Mouse (Mus musculus): ENCODE data around the gene Acaa1a.

Acaa1a gene

DNA sequence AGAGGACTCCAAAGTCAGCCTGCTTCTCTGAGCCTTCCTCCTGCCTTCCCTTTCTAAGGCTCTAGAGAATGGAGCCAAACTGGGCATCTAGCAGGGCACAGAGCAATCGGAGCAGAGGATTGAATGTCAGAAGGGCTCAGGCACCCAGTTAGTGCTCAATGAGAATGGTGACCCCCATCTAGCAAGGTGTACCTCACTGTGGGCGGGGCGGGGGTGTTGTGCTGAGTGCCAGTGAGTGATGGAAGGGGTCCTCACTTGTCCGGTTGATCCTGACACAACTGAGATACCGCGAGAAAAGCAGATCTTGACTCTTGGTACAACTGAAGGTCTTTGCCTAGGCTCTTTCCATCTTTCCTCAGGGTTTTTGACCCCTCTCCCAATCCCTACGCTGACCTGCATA, 370 bp upstream of the Acaa1a start:
- no peak for DNase-seq (ENCODE audit: low read depth, low spot score)

- no peak for DNase-seq (ENCODE audit: low read depth, low spot score)
Measured at GRCm38 (mm10) chr9:119340212-119340580, 720 bp downstream of the Acaa1a start.

DNA sequence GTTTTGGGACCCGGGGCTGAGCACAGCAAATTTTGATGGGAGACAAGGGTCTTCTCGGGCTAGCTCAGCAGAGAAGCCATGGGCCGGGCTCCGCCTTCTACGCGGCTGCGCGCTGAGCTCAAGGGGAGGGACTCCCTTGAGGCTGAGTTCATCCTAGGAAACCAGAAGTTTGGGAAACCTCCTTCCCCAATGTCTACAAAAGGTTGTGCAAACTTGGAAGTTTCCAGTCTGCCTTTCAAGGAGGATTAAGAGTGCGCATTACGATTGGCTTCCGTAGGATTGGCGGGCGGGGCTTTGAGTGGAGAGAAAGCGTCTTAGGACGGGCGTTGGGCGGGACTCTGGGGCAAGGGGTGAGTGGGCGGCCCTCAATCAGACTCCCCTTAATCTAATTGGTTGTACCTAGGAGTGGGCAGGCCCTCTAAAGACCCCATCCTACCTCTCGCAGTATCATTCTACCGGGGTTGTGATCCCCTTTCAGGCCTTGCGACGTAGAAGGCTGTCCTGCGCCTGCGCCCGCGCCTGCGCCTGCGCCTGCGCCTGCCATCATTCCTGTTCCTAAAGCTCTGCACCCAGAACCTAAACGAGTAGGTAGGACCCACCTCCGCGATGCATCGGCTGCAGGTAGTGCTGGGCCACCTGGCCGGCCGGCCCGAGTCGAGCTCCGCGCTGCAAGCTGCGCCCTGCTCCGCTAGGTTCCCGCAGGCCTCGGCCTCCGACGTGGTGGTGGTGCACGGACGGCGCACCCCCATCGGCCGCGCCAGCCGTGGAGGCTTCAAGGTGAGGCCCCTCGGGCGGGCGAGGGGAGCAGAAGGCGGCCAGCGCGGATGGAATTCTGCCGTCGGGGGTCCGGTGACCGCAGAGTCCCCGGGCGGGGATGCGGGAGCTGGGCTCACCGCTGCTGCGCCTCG, 1.7 kb downstream of the Acaa1a start, which contains the start of gene Myd88:
TSS of gene Myd88 (minus strand) at position 503 of the 908 bp plus-strand sequence.
- peak; percentile 100 for DNase-seq (ENCODE audit: low read depth, low spot score)

DNA sequence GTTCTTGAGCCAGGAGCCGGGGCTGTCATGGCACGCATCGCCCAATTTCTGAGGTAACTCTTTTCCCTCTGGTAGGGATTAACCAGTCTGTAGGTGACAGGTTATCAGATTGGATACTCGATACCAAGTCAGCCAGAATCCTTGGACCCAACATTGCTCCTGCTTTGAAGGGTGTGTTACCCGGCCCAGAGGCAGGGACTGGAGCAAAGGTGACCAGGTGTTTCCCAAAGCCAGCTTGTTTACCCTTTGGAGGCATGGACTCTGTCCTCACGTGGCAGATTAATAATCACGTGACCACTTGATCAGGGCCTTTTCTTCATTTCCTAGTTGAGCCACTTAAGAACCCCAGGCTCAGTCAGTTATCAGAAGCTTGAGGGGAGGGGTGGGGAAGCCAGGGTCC, 3.3 kb downstream of the Acaa1a start:
- no peak for DNase-seq (ENCODE audit: low read depth, low spot score)

DNA sequence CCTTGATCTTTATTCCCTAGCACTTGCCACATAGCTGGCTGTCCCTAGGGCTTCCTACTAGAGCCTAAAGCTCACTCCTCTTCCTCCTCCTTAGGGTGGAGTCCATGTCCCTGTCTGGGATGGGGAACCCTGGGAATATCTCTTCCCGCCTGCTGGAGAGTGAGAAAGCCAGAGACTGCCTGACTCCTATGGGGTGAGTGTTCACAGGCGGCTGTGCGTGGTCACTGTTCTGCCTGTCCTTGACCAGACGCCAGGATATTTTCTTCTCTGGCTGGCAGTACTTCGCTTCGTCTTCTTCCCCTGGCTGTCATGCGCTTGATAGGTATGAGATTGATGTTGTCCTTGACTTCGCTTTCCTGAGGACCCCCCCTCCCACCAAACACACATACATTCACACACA, 6.9 kb downstream of the Acaa1a start:
- no peak for DNase-seq (ENCODE audit: low read depth, low spot score)

- DNase-seq (ENCODE audit: low read depth, low spot score): no peak
Measured at GRCm38 (mm10) chr9:119350531-119350930, 11.1 kb downstream of the Acaa1a start.

DNA sequence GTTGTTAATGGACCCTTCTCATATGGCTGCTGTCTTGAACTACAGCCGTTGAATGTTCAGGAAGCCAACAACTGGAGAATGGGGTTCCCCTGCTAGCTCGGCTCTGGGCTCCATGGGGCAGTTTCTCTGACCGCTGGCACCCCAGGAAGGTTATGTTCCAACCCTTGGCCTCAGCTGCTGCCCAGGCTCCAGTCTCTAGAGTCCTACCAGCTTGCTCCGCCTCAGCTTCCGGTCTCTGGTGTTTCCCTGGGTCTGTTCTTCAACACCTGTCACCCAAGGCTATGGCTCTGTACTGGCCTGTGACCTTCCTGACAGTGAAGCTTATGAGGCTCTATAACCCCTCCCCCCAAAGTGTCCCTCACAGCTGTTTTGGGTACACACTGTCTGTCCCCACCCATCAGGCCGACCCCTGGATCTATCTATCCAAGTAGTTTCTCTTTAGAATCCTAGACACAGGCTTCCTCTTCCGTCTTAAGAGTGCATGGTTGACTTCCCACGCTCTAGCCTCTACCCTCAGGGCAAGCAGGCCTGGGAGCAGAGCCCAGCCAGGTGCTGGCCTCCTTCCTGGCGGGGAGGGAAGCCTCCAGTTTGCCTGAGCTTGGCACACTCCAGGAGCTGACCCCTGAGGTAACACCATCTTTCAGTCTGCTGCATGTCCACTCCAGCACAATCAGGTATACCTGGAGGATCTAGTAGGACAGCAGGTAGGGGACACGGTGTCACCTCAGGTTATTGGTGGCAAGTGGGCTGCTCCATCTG, 11.7 kb downstream of the Acaa1a start:
- DNase-seq (ENCODE audit: low read depth, low spot score): peak; percentile 39

- peak; percentile 86 for DNase-seq (ENCODE audit: low read depth, low spot score)
Measured at GRCm38 (mm10) chr9:119352060-119352459, 12.6 kb downstream of the Acaa1a start.

- no peak for DNase-seq (ENCODE audit: low read depth, low spot score)
Measured at GRCm38 (mm10) chr9:119353926-119354325, 14.4 kb downstream of the Acaa1a start.

- no peak for DNase-seq (ENCODE audit: low read depth, low spot score)
Measured at GRCm38 (mm10) chr9:119355943-119356342, 16.5 kb downstream of the Acaa1a start.

DNA sequence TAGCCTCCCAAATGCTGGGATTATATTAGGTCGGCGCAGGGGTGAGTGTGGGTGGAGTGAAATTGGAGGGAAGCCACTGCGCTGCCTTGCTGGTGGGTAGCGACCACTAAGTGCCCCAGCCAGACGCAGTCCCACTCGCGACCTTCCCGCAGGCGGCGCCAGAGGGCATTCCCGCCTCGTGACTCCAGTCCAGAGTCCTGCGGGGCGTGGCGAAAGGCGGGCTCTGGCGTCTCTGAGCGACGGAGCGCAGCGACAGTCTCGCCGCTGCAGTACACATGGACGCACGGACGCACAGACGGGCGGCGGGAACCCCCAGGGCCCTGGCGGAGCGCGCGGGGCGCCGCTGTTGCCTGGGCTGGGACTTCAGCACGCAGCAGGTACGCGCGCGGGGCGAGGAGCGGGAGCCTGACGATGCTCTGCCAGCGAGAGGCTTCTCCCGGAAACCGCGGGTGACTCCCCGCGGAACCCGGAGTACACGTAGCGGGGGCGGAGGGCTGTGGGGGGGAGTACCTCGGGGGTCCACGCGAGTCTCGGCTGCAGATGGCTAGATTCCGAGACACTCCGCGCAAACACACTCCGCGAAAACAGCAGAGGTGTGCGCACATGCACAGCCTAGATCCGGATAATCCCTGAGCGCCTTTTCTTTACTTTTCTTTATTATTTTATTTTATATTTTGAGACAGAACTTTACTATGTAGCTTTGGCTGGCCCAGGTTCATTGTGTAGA, 18.0 kb downstream of the Acaa1a start, which contains the start of gene Xylb:
TSS of gene Xylb (plus strand) at position 51 of the 727 bp plus-strand sequence.
- DNase-seq (ENCODE audit: low read depth, low spot score): peak; percentile 86

DNA sequence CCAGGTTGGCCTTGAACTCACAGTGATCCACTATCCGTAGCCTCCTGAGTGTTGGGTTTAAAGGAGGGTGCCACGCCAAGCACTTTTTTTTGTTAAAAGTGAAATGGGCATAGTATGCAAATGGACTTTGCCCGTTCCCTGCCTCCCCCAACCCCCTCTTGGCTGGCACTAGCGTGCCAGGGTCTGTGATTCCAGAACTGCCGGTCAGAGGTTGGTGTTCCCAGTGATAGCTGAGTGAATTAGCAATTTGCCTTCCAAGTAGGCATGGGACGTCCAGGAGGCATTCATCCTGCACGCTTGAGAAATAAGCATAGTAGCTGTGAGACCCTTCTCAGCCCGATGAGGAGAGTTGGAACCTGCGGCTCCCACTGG, 18.6 kb downstream of the Acaa1a start:
- DNase-seq (ENCODE audit: low read depth, low spot score): no peak

DNA sequence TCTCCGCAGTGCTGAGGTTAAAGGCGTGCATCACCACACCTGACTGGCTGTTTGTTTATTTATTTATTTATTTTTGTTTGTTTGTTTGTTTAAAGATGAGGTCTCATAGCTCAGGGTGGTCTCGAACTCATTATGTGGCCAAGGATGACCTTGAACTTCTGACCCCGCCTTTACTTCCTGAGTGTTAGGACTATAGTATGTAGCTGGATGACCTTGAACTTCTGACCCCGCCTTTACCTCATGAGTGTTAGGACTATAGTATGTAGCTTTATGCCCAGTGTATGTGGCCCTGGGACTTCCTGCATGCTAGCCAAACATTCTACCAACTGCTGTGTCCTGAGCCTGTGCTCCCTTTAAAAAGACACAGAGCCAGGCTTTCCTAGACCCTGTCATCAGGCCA, 21.9 kb downstream of the Acaa1a start:
- no peak for DNase-seq (ENCODE audit: low read depth, low spot score)

DNA sequence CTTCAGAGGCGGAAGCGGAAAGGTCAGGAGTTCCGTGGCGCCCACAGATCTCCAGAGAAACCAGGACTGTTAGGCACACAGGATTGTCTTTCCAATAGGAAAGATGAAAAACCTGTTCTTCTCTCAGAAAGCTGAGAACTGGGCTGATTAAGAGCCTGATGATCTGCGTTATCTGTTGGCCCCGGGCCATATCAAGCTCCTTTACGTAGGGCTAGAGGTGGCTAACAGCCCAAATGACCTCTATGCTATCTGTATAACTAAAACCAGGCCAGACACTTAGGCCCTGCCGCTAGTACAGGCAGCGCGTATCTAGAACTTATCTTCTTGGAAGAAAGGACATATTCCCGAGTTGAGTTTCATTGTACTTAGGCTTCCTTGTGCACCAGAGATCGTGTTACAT, 23.8 kb downstream of the Acaa1a start:
- DNase-seq (ENCODE audit: low read depth, low spot score): no peak

- DNase-seq (ENCODE audit: low read depth, low spot score): no peak
Measured at GRCm38 (mm10) chr9:119365284-119365683, 25.8 kb downstream of the Acaa1a start, which contains the start of gene Slc22a14. TSS of gene Slc22a14 (minus strand) at chr9:119365553.

DNA sequence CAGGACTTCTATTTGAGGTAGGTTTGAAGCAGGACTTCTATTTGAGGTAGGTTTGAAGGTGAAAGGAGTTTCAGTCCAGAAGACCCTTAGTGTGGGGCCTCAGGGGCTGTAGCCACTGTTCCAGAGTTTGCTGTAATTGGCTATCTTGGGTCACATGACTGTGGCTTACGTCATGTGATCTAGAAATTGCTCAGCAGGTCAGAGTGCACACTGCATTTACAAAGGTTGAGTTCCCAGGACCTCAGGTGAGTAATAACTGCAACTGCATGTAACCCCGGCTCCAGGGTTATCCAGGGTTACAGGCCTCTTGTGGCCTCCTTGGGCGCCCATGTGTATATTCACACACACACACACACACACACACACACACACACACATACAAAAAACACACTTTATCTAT, 28.9 kb downstream of the Acaa1a start:
- no peak for DNase-seq (ENCODE audit: low read depth, low spot score)

DNA sequence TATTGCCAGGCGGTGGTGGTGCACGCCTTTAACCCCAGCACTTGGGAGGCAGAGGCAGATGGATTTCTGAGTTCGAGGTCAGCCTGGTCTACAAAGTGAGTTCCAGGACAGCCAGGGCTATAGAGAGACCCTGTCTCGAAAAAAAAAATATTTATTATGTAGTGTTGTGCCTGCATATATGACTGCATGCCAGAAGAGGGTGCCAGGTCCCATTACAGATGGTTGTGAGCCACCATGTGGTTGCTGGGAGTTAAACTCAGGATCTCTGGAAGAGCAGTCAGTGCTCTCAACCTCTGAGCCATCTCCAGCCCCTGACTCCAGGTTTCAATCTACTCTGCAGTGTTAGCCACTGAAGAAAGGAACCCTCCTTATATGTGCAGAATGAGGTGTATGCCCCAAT, 31.3 kb downstream of the Acaa1a start:
- DNase-seq (ENCODE audit: low read depth, low spot score): peak; percentile 26

- DNase-seq (ENCODE audit: low read depth, low spot score): no peak
Measured at GRCm38 (mm10) chr9:119371251-119371650, 31.8 kb downstream of the Acaa1a start.

- no peak for DNase-seq (ENCODE audit: low read depth, low spot score)
Measured at GRCm38 (mm10) chr9:119375008-119375407, 35.5 kb downstream of the Acaa1a start.

- DNase-seq (ENCODE audit: low read depth, low spot score): no peak
Measured at GRCm38 (mm10) chr9:119375556-119375955, 36.1 kb downstream of the Acaa1a start.

GRCm38 (mm10) chr9:119378231-119378630, 38.8 kb downstream of the Acaa1a start:
- no peak for DNase-seq (ENCODE audit: low read depth, low spot score)

- no peak for DNase-seq (ENCODE audit: low read depth, low spot score)
Measured at GRCm38 (mm10) chr9:119382603-119383002, 43.1 kb downstream of the Acaa1a start.
